Mouse (Mus musculus): Measurements from ENCODE around the gene Disc1. TPM values are rescaled to one million over a fixed set of nuclear protein-coding genes. Genes with fewer than 3 reads are reported as not detected.

Disc1 gene
- total and polyA plus RNA-seq, 3 experiments: not detected

DNA sequence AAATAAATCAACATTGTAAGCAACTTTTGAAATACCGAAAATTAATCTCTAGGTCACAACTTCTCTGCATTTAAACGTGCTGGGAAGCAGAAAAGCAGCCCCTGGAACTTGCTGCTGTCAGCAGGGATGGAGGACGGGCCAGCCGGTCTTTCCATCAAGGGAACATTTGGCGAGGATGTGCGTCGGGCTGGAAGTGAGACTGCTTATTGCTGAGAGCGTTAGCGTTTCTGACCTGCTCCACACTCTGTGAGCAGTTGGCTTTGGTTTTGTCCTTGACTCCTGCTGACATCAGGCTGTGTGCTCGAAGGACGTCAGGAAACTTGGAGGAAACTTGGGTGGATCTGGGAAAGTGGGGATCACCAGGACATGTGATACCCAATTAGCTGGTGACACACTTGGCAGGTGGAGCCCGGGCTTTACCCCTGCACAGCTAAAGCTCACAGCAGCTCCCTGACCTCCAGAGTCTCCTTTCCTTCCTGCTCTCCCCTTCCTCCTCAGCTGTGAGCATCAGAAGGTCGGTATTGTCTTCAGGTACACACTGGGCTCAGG, 158.7 kb downstream of the Disc1 start:
- DNase-seq (ENCODE audit: extremely low read depth): no peak
- no peak for TF ChIP-seq MXI1 (IDR thresholded peaks at IDR 0.05; ENCODE audit: low read depth, low read length)
- no peak for TF ChIP-seq IRF4 (IDR thresholded peaks at IDR 0.05; ENCODE audit: low read depth, low read length)
- TF ChIP-seq USF2 (conservative IDR thresholded peaks at IDR 0.05; ENCODE audit: low read depth, low read length): no peak
- no peak for TF ChIP-seq CHD2 (IDR thresholded peaks at IDR 0.05; ENCODE audit: low read length)
- H3K9me3 ChIP-seq (replicated peaks; ENCODE audit: low read length): no peaks in the 10 kb centered on the region
- H3K27ac ChIP-seq (ENCODE audit: insufficient read depth, low read depth): no peak overlapping the region
- in situ Hi-C loops (cut with MboI; ENCODE audit: low pct_ligation_motif_present, low pct_unique_long_range_greater_than_20kb, low sequenced_read_pairs) (no loop called here), dilution Hi-C loops (cut with MboI; ENCODE audit: extremely low pct_ligation_motif_present, extremely low pct_unique_long_range_greater_than_20kb, low sequenced_read_pairs) (no loop called here)
- H3K79me2 ChIP-seq (replicated peaks; ENCODE audit: control insufficient read depth, extremely low read depth, insufficient read depth, poor library complexity, severe bottlenecking): no peaks in the 10 kb centered on the region
- H3K9ac ChIP-seq (ENCODE audit: insufficient read depth, low read depth): no peak overlapping the region
- peaks cover 5% of the 10 kb centered on the region for H3K27me3 ChIP-seq (replicated peaks)
- 0 out of 4 replicates have a peak, but pooled peaks cover 0 to 1% of the 10 kb centered on the region in 2 experiments for H3K4me1 ChIP-seq (ENCODE audit: control insufficient read depth in 1 of 2, insufficient read depth in 2 of 2)
- H3K4me3 ChIP-seq (replicated peaks in 1 of 3; ENCODE audit: low read depth in 2 of 3, low read length in 2 of 3, poor library complexity in 1 of 3): no peak overlapping the region
- no peaks in the 10 kb centered on the region for H3K36me3 ChIP-seq (replicated peaks in 1 of 2; ENCODE audit: control insufficient read depth in 1 of 2, insufficient read depth in 1 of 2, low read length in 1 of 2)
- H3K4me2 ChIP-seq (ENCODE audit: insufficient read depth, low read depth, poor library complexity, severe bottlenecking): no peak overlapping the region

DNA sequence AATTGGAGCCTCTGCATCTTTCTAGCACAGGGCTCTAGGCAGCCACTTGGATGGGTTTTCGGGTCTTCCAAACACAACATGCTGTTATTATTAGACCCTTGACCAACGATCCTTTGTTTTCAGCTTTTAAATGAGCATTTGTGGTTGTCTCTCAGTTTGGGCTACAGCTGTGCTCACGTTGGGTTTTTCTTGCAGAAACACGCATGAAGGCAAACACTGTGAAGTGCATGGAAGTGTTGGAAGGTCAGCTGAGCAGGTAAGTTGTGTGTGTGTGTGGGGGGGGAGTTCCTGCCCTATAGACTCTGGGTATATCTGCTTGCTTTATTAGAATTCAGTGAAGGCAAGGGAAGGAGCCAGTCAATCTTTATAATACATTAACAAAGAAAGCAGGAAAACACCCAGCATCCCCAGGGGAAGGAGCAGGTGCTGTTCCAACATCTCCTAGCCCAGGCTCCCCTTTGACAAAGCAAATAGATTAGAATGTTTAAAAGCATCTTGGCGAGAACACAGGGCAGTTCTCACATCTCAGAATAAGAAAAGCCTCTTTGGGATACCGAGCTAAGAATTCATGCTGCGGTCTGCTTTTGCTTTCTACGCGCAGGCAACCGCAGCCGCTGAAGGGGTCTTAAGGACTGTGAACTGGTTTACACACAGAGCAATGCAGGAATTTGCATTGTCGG, 164.0 kb downstream of the Disc1 start:
- no peak overlapping the region for H3K27ac ChIP-seq (ENCODE audit: insufficient read depth, low read depth)

DNA sequence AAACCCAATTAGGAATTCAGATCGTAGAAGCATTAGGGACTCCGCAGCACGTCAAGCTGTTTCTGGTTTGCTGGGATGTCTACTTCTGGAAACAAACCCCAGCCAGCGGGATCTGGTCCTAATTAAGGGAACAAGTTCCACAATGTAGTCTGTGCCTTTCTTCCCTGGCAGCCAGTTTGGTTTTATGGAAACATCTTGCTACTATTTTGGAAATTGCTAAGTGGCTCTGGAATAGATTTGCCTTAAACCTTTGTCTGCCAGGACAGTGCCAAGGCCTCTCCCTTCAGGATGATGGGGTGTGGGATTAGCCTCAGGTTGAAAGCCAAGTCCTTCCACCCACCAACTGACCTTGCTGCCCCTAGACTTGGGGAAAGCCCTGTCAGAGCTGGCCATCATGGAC, 164.7 kb downstream of the Disc1 start:
- Histone ChIP-seq H3K36me3 (replicated peaks in 1 of 2; ENCODE audit: control insufficient read depth in 1 of 2, insufficient read depth in 1 of 2, low read length in 1 of 2) (no peaks in the 10 kb centered on the region), H3K27me3 (replicated peaks) (peaks cover 2% of the 10 kb centered on the region), H3K27ac (ENCODE audit: insufficient read depth, low read depth) (no peak overlapping the region), H3K4me1 (ENCODE audit: control insufficient read depth in 1 of 2, insufficient read depth in 2 of 2) (0 out of 4 replicates have a peak, but pooled peaks cover 0 to 6% of the 10 kb centered on the region in 2 experiments), H3K4me2 (ENCODE audit: insufficient read depth, low read depth, poor library complexity, severe bottlenecking) (no peak overlapping the region), H3K4me3 (replicated peaks in 1 of 3; ENCODE audit: low read depth in 2 of 3, low read length in 2 of 3, poor library complexity in 1 of 3) (no peak overlapping the region), H3K9ac (ENCODE audit: insufficient read depth, low read depth) (no peak overlapping the region), H3K79me2 (replicated peaks; ENCODE audit: control insufficient read depth, extremely low read depth, insufficient read depth, poor library complexity, severe bottlenecking) (no peaks in the 10 kb centered on the region), H3K9me3 (replicated peaks; ENCODE audit: low read length) (no peaks in the 10 kb centered on the region)
- TF ChIP-seq MXI1 (IDR thresholded peaks at IDR 0.05; ENCODE audit: low read depth, low read length) (no peak), POLR2AphosphoS2 (IDR thresholded peaks at IDR 0.05; ENCODE audit: low read depth, low read length) (no peak), TBP (conservative IDR thresholded peaks at IDR 0.05; ENCODE audit: low read depth, low read length) (no peak), USF1 (IDR thresholded peaks at IDR 0.05; ENCODE audit: low read depth, low read length) (no peak), UBTF (IDR thresholded peaks at IDR 0.05; ENCODE audit: low read depth, low read length) (no peak), HCFC1 (IDR thresholded peaks at IDR 0.05; ENCODE audit: low read depth, low read length) (no peak), CHD2 (IDR thresholded peaks at IDR 0.05; ENCODE audit: low read length) (no peak), ELF1 (IDR thresholded peaks at IDR 0.05; ENCODE audit: low read depth, low read length) (no peak), KAT2A (IDR thresholded peaks at IDR 0.05; ENCODE audit: insufficient replicate concordance, low read length) (no peak), NRF1 (IDR thresholded peaks at IDR 0.05; ENCODE audit: low read depth, low read length) (no peak), E2F4 (IDR thresholded peaks at IDR 0.05; ENCODE audit: insufficient replicate concordance, low read depth, low read length) (no peak), MAX (IDR thresholded peaks at IDR 0.05; ENCODE audit: low read length) (no peak), JUN (IDR thresholded peaks at IDR 0.05; ENCODE audit: insufficient read depth, low read depth, low read length) (no peak), SMC3 (IDR thresholded peaks at IDR 0.05; ENCODE audit: low read depth, low read length) (no peak), ZNF384 (IDR thresholded peaks at IDR 0.05; ENCODE audit: low read depth, low read length) (no peak), NELFE (IDR thresholded peaks at IDR 0.05; ENCODE audit: low read depth, low read length) (no peak), CHD1 (IDR thresholded peaks at IDR 0.05; ENCODE audit: low read depth, low read length) (no peak)
- in situ Hi-C loops (cut with MboI; ENCODE audit: low pct_ligation_motif_present, low pct_unique_long_range_greater_than_20kb, low sequenced_read_pairs) (no loop called here), dilution Hi-C loops (cut with MboI; ENCODE audit: extremely low pct_ligation_motif_present, extremely low pct_unique_long_range_greater_than_20kb, low sequenced_read_pairs) (no loop called here)
- DNase-seq (ENCODE audit: extremely low read depth): no peak

More for the DNA sequence above, 164.0 kb downstream of the Disc1 start:
- peaks cover 2% of the 10 kb centered on the region for H3K27me3 ChIP-seq (replicated peaks)
- dilution Hi-C loops (cut with MboI; ENCODE audit: extremely low pct_ligation_motif_present, extremely low pct_unique_long_range_greater_than_20kb, low sequenced_read_pairs) (no loop called here), in situ Hi-C loops (cut with MboI; ENCODE audit: low pct_ligation_motif_present, low pct_unique_long_range_greater_than_20kb, low sequenced_read_pairs) (no loop called here)
- TF ChIP-seq USF2 (conservative IDR thresholded peaks at IDR 0.05; ENCODE audit: low read depth, low read length) (no peak), ETS1 (conservative IDR thresholded peaks at IDR 0.05; ENCODE audit: low read depth, low read length) (no peak), ZC3H11A (IDR thresholded peaks at IDR 0.05; ENCODE audit: low read depth, low read length) (no peak), MAFK (IDR thresholded peaks at IDR 0.05; ENCODE audit: insufficient replicate concordance, low read length) (no peak), CHD1 (IDR thresholded peaks at IDR 0.05; ENCODE audit: low read depth, low read length) (no peak), HCFC1 (IDR thresholded peaks at IDR 0.05; ENCODE audit: low read depth, low read length) (no peak)
- H3K9ac ChIP-seq (ENCODE audit: insufficient read depth, low read depth): no peak overlapping the region
- no peaks in the 10 kb centered on the region for H3K9me3 ChIP-seq (replicated peaks; ENCODE audit: low read length)
- H3K79me2 ChIP-seq (replicated peaks; ENCODE audit: control insufficient read depth, extremely low read depth, insufficient read depth, poor library complexity, severe bottlenecking): no peaks in the 10 kb centered on the region
- no peak overlapping the region for H3K4me3 ChIP-seq (replicated peaks in 1 of 3; ENCODE audit: low read depth in 2 of 3, low read length in 2 of 3, poor library complexity in 1 of 3)
- H3K4me1 ChIP-seq (ENCODE audit: control insufficient read depth in 1 of 2, insufficient read depth in 2 of 2): 0 out of 4 replicates have a peak, but pooled peaks cover 0 to 6% of the 10 kb centered on the region in 2 experiments
- no peak for DNase-seq (ENCODE audit: extremely low read depth)
- H3K4me2 ChIP-seq (ENCODE audit: insufficient read depth, low read depth, poor library complexity, severe bottlenecking): no peak overlapping the region
- H3K36me3 ChIP-seq (replicated peaks in 1 of 2; ENCODE audit: control insufficient read depth in 1 of 2, insufficient read depth in 1 of 2, low read length in 1 of 2): no peaks in the 10 kb centered on the region
